Mouse (Mus musculus) ZHBTc4 (cell line): Measurements from ENCODE around the gene Foxk1.

Source experiments
- DNase-seq: peaks from one replicate; pipeline ENCODE4 v3.0.0-alpha.2; 2011; ENCODE audit warnings: low read depth, low spot score

Foxk1 gene

GRCm38 (mm10) chr5:142444791-142445531, 43.7 kb downstream of the Foxk1 start:
- DNase-seq, result no peak

DNA sequence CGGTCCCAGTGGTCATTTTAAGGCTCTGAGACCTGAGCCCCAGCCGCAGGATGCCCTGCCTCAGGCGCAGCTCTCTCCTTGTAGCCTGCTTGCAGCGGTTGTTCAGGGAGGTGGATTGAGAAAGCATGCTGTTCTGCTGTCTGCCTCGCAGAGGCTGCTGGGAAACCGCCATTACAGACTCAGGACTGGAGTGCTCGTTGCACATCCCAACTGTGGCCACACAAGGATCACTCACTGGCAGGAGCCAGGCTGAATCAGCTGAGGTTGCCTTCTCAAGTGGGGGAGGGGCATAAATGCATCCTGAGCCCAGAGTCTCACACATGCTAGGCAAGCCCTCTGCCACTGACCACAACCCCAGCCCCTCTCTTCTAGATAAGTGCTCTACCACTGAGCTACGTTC, 44.4 kb downstream of the Foxk1 start:
- peak; percentile 76 for DNase-seq

DNA sequence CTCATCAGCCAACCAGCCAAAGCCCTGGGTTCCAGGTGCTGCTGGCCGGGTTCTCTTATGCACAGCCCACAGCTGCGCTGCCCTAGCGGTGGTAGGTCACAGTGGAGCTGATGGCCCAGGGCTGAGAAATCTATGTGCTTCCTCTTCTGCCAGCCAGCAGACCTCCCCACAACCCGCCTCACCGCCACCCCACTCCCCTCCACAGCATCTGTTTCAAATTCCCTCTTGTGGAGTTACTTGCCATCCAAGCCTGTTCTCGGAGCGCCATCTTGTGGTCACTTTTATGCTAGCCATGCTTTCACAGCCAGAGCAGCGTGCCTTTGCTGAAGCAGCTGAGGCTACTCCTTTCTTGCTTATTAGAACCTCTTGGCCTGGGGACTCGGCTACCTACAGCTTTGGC, 46.8 kb downstream of the Foxk1 start:
- peak; percentile 94 for DNase-seq

GRCm38 (mm10) chr5:142448623-142449022, 47.3 kb downstream of the Foxk1 start:
- DNase-seq, result no peak

DNA sequence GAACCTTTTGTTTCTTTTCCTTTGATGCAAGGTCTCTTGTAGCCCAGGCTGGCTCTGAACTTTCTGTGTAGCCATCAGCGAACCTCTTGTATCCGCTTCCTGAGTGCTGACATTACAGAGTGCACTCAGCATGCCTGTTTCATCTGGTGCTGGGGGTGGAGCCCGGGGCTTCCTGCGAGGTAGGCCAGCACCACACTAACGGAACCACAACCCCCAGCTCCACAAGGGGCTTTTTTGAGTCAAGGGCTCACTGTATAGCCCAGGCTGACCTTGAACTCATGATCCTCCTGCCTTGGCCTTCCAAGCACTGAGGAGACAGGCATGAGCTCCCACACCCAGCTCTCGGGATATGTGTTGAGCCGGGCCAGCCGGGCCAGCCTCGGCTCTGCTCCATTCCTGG, 49.5 kb downstream of the Foxk1 start:
- peak; percentile 70 for DNase-seq

- DNase-seq, result peak; percentile 98
Measured at GRCm38 (mm10) chr5:142451759-142452158, 50.5 kb downstream of the Foxk1 start.

DNA sequence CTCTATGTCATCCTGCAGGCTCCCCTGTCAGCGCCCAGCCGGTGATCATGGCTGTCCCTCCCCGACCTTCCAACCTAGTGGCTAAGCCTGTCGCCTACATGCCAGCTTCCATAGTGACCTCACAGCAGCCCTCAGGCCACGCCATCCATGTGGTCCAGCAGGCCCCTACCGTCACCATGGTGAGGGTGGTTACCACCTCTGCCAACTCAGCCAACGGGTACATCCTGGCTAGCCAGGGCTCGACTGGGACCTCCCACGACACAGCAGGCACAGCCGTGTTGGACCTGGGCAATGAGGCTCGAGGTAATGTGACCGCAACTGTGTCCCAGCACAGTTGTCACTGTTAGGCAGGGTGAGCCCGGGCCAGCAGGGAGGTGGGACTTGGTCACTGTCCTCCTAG, 52.4 kb downstream of the Foxk1 start:
- DNase-seq, result no peak

GRCm38 (mm10) chr5:142456318-142456717, 55.0 kb downstream of the Foxk1 start:
- no peak for DNase-seq

GRCm38 (mm10) chr5:142457345-142457744, 56.0 kb downstream of the Foxk1 start:
- peak; percentile 64 for DNase-seq

- no peak for DNase-seq
Measured at GRCm38 (mm10) chr5:142458791-142459557, 57.7 kb downstream of the Foxk1 start.

- no peak for DNase-seq
Measured at GRCm38 (mm10) chr5:142459834-142460233, 58.5 kb downstream of the Foxk1 start.

DNA sequence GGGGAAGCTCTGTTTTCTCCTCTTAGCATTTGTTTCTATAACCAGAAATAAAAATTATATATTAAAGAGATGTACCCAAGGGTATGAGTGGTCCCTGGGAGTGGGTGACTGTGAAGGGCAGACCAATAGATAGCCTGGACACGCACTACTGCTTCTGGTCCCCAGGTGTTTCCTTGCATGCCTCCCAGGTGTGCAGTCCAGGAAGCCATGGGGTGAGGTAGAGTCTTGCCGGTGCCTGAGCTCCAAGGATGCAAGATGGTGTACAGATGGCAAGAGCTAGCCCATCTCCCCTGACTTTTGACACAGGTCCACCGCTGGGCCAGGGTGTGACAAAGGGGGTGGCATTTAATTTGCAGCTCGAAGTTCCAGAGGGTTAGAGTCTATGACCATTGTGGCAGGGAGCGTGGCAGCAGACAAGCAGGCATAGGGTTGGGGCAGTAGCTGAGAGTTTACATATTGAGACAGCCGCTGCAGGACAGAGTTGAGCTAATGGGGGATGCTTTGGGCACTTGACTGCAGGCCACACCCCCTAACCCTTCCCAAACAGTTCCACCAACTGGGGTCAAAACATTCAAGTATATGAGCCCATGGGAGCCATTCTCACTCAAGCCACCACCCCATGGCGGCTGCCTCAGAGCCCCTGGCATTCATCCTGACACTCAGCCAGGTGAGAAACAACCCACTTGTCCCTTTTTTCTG, 60.8 kb downstream of the Foxk1 start:
- no peak for DNase-seq

GRCm38 (mm10) chr5:142462641-142462948, 61.3 kb downstream of the Foxk1 start:
- DNase-seq, result no peak

- no peak for DNase-seq
Measured at GRCm38 (mm10) chr5:142463011-142463410, 61.7 kb downstream of the Foxk1 start.

- DNase-seq, result peak; percentile 99
Measured at GRCm38 (mm10) chr5:142463461-142464454, 62.5 kb downstream of the Foxk1 start, which contains the start of gene Ap5z1. Ap5z1 (plus strand) TSS chr5:142463944.

DNA sequence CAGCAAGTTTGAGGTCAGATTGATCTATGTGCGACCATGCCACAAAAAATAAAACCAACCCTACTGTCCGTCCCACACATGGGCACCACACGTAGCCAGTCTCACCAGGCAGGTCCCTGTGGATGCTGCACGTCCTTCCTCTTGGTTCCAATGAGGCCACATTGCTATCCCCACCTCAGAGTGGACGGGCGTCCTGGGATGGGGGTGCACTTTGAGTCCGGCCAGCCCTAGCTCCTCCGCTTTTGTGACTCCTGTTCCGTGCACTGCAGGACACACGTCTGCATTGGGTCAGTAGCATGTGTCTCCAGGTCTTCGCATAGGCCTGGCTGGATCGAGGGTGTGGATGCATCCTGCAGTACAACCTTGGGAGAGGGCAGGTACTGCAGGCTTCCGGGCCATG, 67.1 kb downstream of the Foxk1 start:
- DNase-seq, result no peak

- DNase-seq, result no peak
Measured at GRCm38 (mm10) chr5:142469796-142470195, 68.5 kb downstream of the Foxk1 start.

DNA sequence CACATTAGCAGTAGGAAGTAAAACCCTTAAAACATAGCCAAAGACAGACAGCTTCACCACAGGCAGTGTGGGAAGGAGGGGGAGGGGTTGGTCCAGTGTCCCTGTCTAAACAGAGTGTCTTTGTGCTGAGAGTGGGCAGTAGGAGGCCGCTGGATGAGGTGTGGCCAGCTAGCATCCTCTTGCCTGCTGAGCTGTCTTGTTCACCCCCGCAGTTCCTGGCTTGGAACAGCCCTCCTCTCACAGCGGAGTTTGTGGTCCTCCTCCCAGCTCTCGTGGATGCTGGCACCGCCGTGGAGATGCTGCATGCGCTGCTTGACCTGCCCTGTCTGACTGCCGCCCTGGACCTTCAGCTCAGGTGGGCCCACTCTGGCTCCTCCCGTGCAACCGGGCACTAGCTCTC, 72.4 kb downstream of the Foxk1 start:
- no peak for DNase-seq

GRCm38 (mm10) chr5:142475669-142476068, 74.4 kb downstream of the Foxk1 start:
- no peak for DNase-seq

DNA sequence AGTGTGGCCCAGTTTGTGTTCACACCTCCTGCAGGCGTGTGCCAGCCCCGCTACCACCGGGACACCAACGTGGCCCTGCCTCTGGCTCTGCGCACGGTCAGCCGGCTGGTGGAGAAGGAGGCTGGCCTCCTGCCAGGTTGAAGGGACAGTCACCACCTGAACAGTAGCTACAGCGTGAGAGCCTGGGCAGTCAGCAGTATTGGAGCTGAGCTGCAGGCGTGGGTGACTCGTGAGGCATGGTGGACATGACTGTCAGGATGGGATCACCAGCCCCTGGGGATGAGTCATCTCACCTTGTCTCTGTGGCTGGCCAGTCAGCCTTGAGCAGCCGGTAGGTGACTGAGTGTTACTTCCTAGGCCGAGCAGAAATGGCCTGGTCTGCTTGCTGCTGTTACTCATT, 76.0 kb downstream of the Foxk1 start:
- DNase-seq, result no peak

DNA sequence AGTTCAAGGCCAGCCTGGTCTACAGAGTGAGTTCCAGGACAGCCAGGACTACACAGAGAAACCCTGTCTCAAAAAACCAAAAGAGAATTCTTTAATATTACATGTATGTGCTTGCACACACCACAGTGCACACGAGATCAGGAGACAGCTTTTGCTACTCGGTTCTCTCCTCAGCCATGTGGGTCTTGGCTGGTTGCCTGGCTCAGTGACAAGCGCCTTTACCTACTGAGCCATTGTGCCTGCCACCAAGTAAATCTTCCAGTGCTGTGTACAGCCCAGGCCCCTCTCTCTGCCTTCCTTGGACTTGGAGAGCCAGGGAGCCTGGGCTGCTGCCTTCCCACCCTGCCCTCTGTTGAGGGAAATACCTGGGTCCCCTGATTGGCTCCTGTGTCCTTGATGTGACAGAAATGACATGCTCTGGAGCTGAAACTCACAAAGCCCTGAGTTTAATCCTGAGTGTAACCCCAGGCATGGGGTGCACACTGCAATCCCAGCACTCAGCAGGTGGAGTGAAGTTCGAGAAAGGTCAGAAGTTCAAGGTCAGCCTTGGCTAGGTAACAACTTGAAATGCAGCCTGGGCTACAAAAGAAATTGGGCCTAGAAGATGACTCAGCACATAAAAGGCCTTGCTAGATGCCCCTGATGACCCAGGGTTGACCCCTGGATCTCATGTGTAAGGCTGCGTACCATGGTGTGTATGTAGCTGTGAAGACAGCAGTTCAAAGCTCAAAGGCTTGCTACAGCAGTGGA, 76.7 kb downstream of the Foxk1 start:
- peak; percentile 72 for DNase-seq
